Mouse (Mus musculus): ENCODE data around the gene Stip1. TPM values are rescaled to one million over a fixed set of nuclear protein-coding genes. Genes with fewer than 3 reads are reported as not detected.

Stip1 gene
- polyA plus RNA-seq, 1 experiment = 27.4 TPM

DNA sequence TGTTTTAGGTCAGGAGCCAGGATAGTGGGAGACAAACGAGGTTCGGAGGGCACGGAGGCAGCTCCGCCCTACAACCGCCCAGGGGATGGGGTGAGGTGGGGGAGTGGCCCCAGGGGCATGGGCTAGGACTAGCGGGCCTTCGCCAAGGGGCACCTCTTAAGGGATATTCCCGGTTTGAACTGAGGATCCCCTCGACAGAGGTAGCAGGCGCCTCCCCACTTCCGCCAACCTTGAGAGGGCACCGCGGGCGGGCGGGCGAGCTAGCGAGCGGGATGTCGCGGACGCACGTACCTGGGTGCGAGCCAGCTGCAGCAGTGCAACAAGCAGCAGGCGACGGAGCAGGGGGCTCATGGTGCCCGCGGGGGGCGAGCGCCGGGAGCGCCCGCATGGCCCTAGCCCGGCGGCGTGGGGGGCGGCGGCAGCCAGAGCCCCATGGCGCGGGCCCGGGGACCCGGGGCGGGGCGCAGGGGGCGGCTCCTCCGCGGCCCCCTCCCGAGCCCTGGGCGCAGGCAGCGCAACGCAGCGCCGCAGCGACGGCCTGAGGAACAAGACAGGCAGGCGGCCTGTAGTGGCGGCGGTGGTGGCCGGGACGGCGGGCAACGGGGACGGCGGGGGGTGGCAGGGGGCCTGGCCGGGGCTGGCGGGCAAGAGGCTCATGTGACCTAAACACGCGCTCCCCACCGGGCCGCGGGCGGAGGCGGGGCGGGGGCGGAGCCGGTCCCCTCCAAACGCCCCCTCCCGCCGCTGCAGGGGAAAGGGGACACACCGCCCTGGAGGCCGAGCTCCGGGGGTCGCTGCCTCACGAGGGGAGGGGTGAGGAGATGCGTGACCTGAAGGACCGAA is 52.5 kb downstream of the Stip1 start, which contains the start of gene Vegfb:
Gene Vegfb (minus strand): TSS at position 591 of the 843 bp plus-strand sequence.
- under 1% methylated on average over 77 of the region's 85 CpGs for WGBS
- peak in 1 of 2 experiments; percentile 61 for DNase-seq (ENCODE audit: low read depth in 1 of 2, low spot score in 2 of 2)

DNA sequence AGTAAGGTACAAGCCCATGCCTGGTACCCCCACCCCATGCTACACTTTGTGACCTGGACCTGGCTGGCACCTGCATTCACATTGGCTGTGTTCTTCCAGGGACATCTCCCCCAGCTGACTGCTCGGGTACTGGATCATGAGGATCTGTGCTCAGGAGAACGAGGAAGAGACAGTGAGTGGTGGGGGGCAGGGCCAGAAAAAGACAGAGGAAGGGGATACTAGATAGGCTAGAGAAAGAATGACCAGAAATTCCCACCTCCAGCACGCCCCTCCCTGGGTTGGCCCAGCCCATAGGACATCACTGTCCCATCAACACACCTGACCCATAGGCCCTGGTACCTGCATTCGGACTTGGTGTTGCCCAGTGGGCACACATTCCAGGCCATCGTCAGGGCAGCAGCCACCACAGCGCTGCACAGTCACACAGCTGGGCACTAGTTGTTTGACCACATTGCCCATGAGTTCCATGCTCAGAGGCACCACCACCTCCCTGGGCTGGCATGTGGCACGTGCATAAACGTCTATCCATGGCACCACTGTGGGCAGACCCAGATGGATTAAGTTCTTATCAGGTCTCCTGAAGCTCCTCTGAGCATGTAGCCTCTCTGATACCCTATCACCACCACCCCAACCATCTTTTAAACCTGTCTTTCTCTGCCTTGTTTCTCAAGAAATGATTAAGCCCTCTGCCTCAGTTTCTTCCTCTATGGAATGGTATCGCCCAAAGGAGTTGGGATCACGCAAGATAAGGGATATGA is 53.6 kb downstream of the Stip1 start:
- TF ChIP-seq CTCF (IDR thresholded peaks at IDR 0.05; ENCODE audit: extremely low read depth, insufficient read depth, insufficient read length, insufficient replicate concordance) (no peak), POLR2A (IDR thresholded peaks at IDR 0.05; ENCODE audit: low read depth, low read length) (no peak)
- Histone ChIP-seq H3K4me1 (ENCODE audit: control insufficient read depth, insufficient read depth, insufficient read length) (peaks cover 4% of the 10 kb centered on the region), H3K27me3 (ENCODE audit: control insufficient read depth, insufficient read depth, low read length) (no peaks in the 10 kb centered on the region), H3K27ac (ENCODE audit: insufficient read depth, low read length) (no peak overlapping the region), H3K36me3 (ENCODE audit: control insufficient read depth, insufficient read depth, low read length) (no peaks in the 10 kb centered on the region), H3K4me3 (ENCODE audit: extremely low read depth, insufficient read depth, insufficient read length) (no peak overlapping the region)
- no peak for DNase-seq (ENCODE audit: low read depth in 1 of 2, low spot score in 2 of 2)
- WGBS = 84% methylated on average over 10 of the region's 10 CpGs

More for the DNA sequence above, 52.5 kb downstream of the Stip1 start, which contains the start of gene Vegfb:
- Histone ChIP-seq H3K4me1 (ENCODE audit: control insufficient read depth, insufficient read depth, insufficient read length) (peaks cover 4% of the 10 kb centered on the region), H3K27me3 (ENCODE audit: control insufficient read depth, insufficient read depth, low read length) (no peaks in the 10 kb centered on the region), H3K27ac (ENCODE audit: insufficient read depth, low read length) (no peak within 1 kb of the TSS), H3K4me3 (ENCODE audit: extremely low read depth, insufficient read depth, insufficient read length) (peak within 1 kb of the TSS; percentile 75), H3K36me3 (ENCODE audit: control insufficient read depth, insufficient read depth, low read length) (no peaks in the 10 kb centered on the region)
- TF ChIP-seq POLR2A (IDR thresholded peaks at IDR 0.05; ENCODE audit: low read depth, low read length) (no peak), CTCF (IDR thresholded peaks at IDR 0.05; ENCODE audit: extremely low read depth, insufficient read depth, insufficient read length, insufficient replicate concordance) (no peak)

- no peaks in the 10 kb centered on the region for H3K27me3 ChIP-seq (ENCODE audit: control insufficient read depth, insufficient read depth, low read length)
- TF ChIP-seq CTCF (IDR thresholded peaks at IDR 0.05; ENCODE audit: extremely low read depth, insufficient read depth, insufficient read length, insufficient replicate concordance) = no peak
- TF ChIP-seq POLR2A (IDR thresholded peaks at IDR 0.05; ENCODE audit: low read depth, low read length) = no peak
- H3K36me3 ChIP-seq (ENCODE audit: control insufficient read depth, insufficient read depth, low read length) = no peaks in the 10 kb centered on the region
- H3K4me3 ChIP-seq (ENCODE audit: extremely low read depth, insufficient read depth, insufficient read length) = no peak overlapping the region
- H3K27ac ChIP-seq (ENCODE audit: insufficient read depth, low read length) = no peak overlapping the region
- H3K4me1 ChIP-seq (ENCODE audit: control insufficient read depth, insufficient read depth, insufficient read length) = peaks cover 4% of the 10 kb centered on the region
- WGBS = 94% methylated on average over 19 of the region's 19 CpGs
- no peak for DNase-seq (ENCODE audit: low read depth in 1 of 2, low spot score in 2 of 2)
Measured at GRCm38 (mm10) chr19:6985300-6985699, 54.5 kb downstream of the Stip1 start.

GRCm38 (mm10) chr19:6983621-6984020 is 56.1 kb downstream of the Stip1 start:
- no peak for DNase-seq (ENCODE audit: low read depth in 1 of 2, low spot score in 2 of 2)
- Histone ChIP-seq H3K36me3 (ENCODE audit: control insufficient read depth, insufficient read depth, low read length) (no peaks in the 10 kb centered on the region), H3K27ac (ENCODE audit: insufficient read depth, low read length) (no peak overlapping the region), H3K27me3 (ENCODE audit: control insufficient read depth, insufficient read depth, low read length) (no peaks in the 10 kb centered on the region), H3K4me1 (ENCODE audit: control insufficient read depth, insufficient read depth, insufficient read length) (peaks cover 10% of the 10 kb centered on the region), H3K4me3 (ENCODE audit: extremely low read depth, insufficient read depth, insufficient read length) (no peak overlapping the region)
- 97% methylated on average over 5 of the region's 5 CpGs for WGBS
- TF ChIP-seq CTCF (IDR thresholded peaks at IDR 0.05; ENCODE audit: extremely low read depth, insufficient read depth, insufficient read length, insufficient replicate concordance) (no peak), POLR2A (IDR thresholded peaks at IDR 0.05; ENCODE audit: low read depth, low read length) (no peak)

GRCm38 (mm10) chr19:6981465-6981864 is 58.3 kb downstream of the Stip1 start:
- Histone ChIP-seq H3K36me3 (ENCODE audit: control insufficient read depth, insufficient read depth, low read length) (peaks cover 4% of the 10 kb centered on the region; the same call in 1 of the 2 replicates), H3K4me1 (ENCODE audit: control insufficient read depth, insufficient read depth, insufficient read length) (peaks cover 13% of the 10 kb centered on the region; the same call in 1 of the 2 replicates), H3K27ac (ENCODE audit: insufficient read depth, low read length) (no peak overlapping the region), H3K4me3 (ENCODE audit: extremely low read depth, insufficient read depth, insufficient read length) (no peak overlapping the region), H3K27me3 (ENCODE audit: control insufficient read depth, insufficient read depth, low read length) (no peaks in the 10 kb centered on the region)
- TF ChIP-seq CTCF (IDR thresholded peaks at IDR 0.05; ENCODE audit: extremely low read depth, insufficient read depth, insufficient read length, insufficient replicate concordance) (no peak), POLR2A (IDR thresholded peaks at IDR 0.05; ENCODE audit: low read depth, low read length) (no peak)
- WGBS = 96% methylated on average over 4 of the region's 4 CpGs
- DNase-seq (ENCODE audit: low read depth in 1 of 2, low spot score in 2 of 2) = no peak

GRCm38 (mm10) chr19:6980381-6981093 is 59.2 kb downstream of the Stip1 start, which contains the start of gene Fkbp2:
Fkbp2 (minus strand) TSS chr19:6980501.
- H3K4me1 ChIP-seq (ENCODE audit: control insufficient read depth, insufficient read depth, insufficient read length) = peaks cover 13% of the 10 kb centered on the region; the same call in 1 of the 2 replicates
- DNase-seq (ENCODE audit: low read depth in 1 of 2, low spot score in 2 of 2) = peak; percentile 97 to 98
- under 1% methylated on average over 38 of the region's 38 CpGs for WGBS
- H3K36me3 ChIP-seq (ENCODE audit: control insufficient read depth, insufficient read depth, low read length) = peaks cover 4% of the 10 kb centered on the region; the same call in 1 of the 2 replicates
- TF ChIP-seq CTCF (IDR thresholded peaks at IDR 0.05; ENCODE audit: extremely low read depth, insufficient read depth, insufficient read length, insufficient replicate concordance) = no peak
- peak; percentile 89 for TF ChIP-seq POLR2A (IDR thresholded peaks at IDR 0.05; ENCODE audit: low read depth, low read length)
- H3K27ac ChIP-seq (ENCODE audit: insufficient read depth, low read length) = peak within 1 kb of the TSS; percentile 92
- peak within 1 kb of the TSS; percentile 91 for H3K4me3 ChIP-seq (ENCODE audit: extremely low read depth, insufficient read depth, insufficient read length)
- H3K27me3 ChIP-seq (ENCODE audit: control insufficient read depth, insufficient read depth, low read length) = no peaks in the 10 kb centered on the region

All from spleen, adult 2 months (tissue).